Mouse (Mus musculus) ES-E14 (cell line): Measurements from ENCODE around the gene Ankrd27. TPM values are rescaled to one million over a fixed set of nuclear protein-coding genes. Genes with fewer than 3 reads are reported as not detected.

Experiments
- DNase-seq: peaks from one replicate; pipeline ENCODE4 v3.0.0-alpha.2; 2013; ENCODE audit warnings: low read depth, low spot score
- H3K27ac ChIP-seq: 2 replicates; pipeline ENCODE4 v1.5.1; 2012; ENCODE audit warnings: low read depth, mild to moderate bottlenecking, low read length, moderate library complexity, mixed read lengths; ENCODE audit not compliant: poor library complexity, insufficient read depth, severe bottlenecking
- H3K36me3 ChIP-seq: 2 replicates; pipeline ENCODE4 v1.6.1; 2012; ENCODE audit warnings: mild to moderate bottlenecking, low read length, moderate library complexity, mixed read lengths; ENCODE audit not compliant: control insufficient read depth, poor library complexity, insufficient read depth, severe bottlenecking
- H3K4me1 ChIP-seq, 2 experiments: fragments of 150-350 bp in 1 of 2; sonication (generic) in 1 of 2; 2 replicates each; pipeline ENCODE4 v1.6.1; 2012; ENCODE audit warnings: low read length in 2 of 2, mild to moderate bottlenecking in 1 of 2, mixed read lengths in 1 of 2; ENCODE audit not compliant: control insufficient read depth in 2 of 2, insufficient read depth in 2 of 2, poor library complexity in 1 of 2
- H3K4me3 ChIP-seq, 2 experiments: fragments of 150-350 bp in 1 of 2; sonication (generic) in 1 of 2; 2 replicates each; pipeline ENCODE4 v1.5.1; 2012; ENCODE audit warnings: low read length in 2 of 2, low read depth in 1 of 2, mild to moderate bottlenecking in 1 of 2, mixed read lengths in 1 of 2; ENCODE audit not compliant: insufficient read depth in 1 of 2, poor library complexity in 1 of 2, severe bottlenecking in 1 of 2
- H3K9ac ChIP-seq: 2 replicates; pipeline ENCODE4 v1.6.1; 2012; ENCODE audit warnings: low read depth, mild to moderate bottlenecking, low read length, mixed read lengths; ENCODE audit not compliant: poor library complexity, insufficient read depth, severe bottlenecking
- H3K9me3 ChIP-seq: fragments of 150-350 bp; sonication (generic); 2 replicates; pipeline ENCODE4 v1.6.1; 2012; ENCODE audit warnings: low read depth, mild to moderate bottlenecking, low read length; ENCODE audit not compliant: control insufficient read depth, insufficient read depth
- CHD2 ChIP-seq: IDR thresholded peaks from 2 replicates; pipeline ENCODE4 v1.6.1; 2014; ENCODE audit warnings: mild to moderate bottlenecking, low read depth, low read length, inconsistent platforms
- HCFC1 ChIP-seq: IDR thresholded peaks from 2 replicates; pipeline ENCODE4 v1.6.1; 2012; ENCODE audit warnings: low read length, inconsistent platforms, borderline replicate concordance; ENCODE audit not compliant: insufficient read depth
- MAFK ChIP-seq: IDR thresholded peaks from 2 replicates; pipeline ENCODE4 v1.6.1; 2014; ENCODE audit warnings: mild to moderate bottlenecking, low read depth, low read length, inconsistent platforms; ENCODE audit not compliant: insufficient read depth
- ZC3H11A ChIP-seq: IDR thresholded peaks from 2 replicates; pipeline ENCODE4 v1.6.1; 2012; ENCODE audit warnings: low read depth, mild to moderate bottlenecking, inconsistent platforms, low read length, borderline replicate concordance
- ZNF384 ChIP-seq: IDR thresholded peaks from 2 replicates; pipeline ENCODE4 v1.6.1; 2012; ENCODE audit warnings: low read depth, low read length, inconsistent platforms
- in situ Hi-C, 2 experiments: fragments of 600-800 bp; cut with MboI; formaldehyde crosslinking; loops; one replicate each; pipeline ENCODE4 v1.15.1; 2025; ENCODE audit warnings: low sequenced_read_pairs in 2 of 2, inconsistent platforms in 1 of 2; ENCODE audit not compliant: unreplicated experiment in 2 of 2
- total RNA-seq: library from RNA; depleted of rRNA; stranded (reverse); fragments of 300-350 nt; gene quantifications from 2 replicates; pipeline ENCODE4 v1.2.3, GENCODE M21; 2012

Gene Ankrd27
- total RNA-seq, 1 experiment: 25.0 TPM

GRCm38 (mm10) chr7:35606816-35607215, 20.8 kb downstream of the Ankrd27 start:
- no peak overlapping the region for H3K9ac ChIP-seq
- in situ Hi-C loops: no loop called here
- TF ChIP-seq MAFK: no peak
- TF ChIP-seq ZC3H11A: no peak
- no peak for TF ChIP-seq HCFC1
- no peak for TF ChIP-seq CHD2
- TF ChIP-seq ZNF384: no peak
- no peaks in the 10 kb centered on the region for H3K9me3 ChIP-seq
- H3K4me1 ChIP-seq: no peaks in the 10 kb centered on the region
- no peak for DNase-seq
- H3K36me3 ChIP-seq: peaks cover 42% of the 10 kb centered on the region
- no peak overlapping the region for H3K27ac ChIP-seq
- no peak overlapping the region for H3K4me3 ChIP-seq

GRCm38 (mm10) chr7:35609245-35609644, 23.2 kb downstream of the Ankrd27 start:
- Histone ChIP-seq H3K36me3 (peaks cover 41% of the 10 kb centered on the region), H3K4me1 (no peaks in the 10 kb centered on the region), H3K27ac (no peak overlapping the region), H3K9ac (no peak overlapping the region), H3K4me3 (no peak overlapping the region), H3K9me3 (no peaks in the 10 kb centered on the region)
- no peak for DNase-seq
- TF ChIP-seq MAFK (no peak), ZNF384 (no peak), CHD2 (no peak), ZC3H11A (no peak), HCFC1 (no peak)
- in situ Hi-C loops: no loop called here

- Histone ChIP-seq H3K4me3 (no peak overlapping the region), H3K36me3 (peaks cover 27% of the 10 kb centered on the region; the same call in 1 of the 2 replicates), H3K27ac (no peak overlapping the region), H3K4me1 (peaks cover 0 to 7% of the 10 kb centered on the region in 2 experiments; a peak in 2 of 4 replicates), H3K9ac (no peak overlapping the region), H3K9me3 (no peaks in the 10 kb centered on the region)
- no peak for DNase-seq
- in situ Hi-C loops: no loop called here
- no peak for TF ChIP-seq CHD2
- TF ChIP-seq ZNF384: no peak
- TF ChIP-seq HCFC1: no peak
- no peak for TF ChIP-seq MAFK
- no peak for TF ChIP-seq ZC3H11A
Observed at GRCm38 (mm10) chr7:35617513-35617912, 31.5 kb downstream of the Ankrd27 start.

GRCm38 (mm10) chr7:35622626-35623025, 36.6 kb downstream of the Ankrd27 start:
- Histone ChIP-seq H3K9ac (no peak overlapping the region), H3K4me3 (no peak overlapping the region), H3K9me3 (no peaks in the 10 kb centered on the region), H3K36me3 (peaks cover 22% of the 10 kb centered on the region; the same call in 1 of the 2 replicates), H3K27ac (no peak overlapping the region), H3K4me1 (peaks cover 0 to 10% of the 10 kb centered on the region in 2 experiments; a peak in 2 of 4 replicates)
- DNase-seq: no peak
- in situ Hi-C loops: no loop called here
- no peak for TF ChIP-seq CHD2
- TF ChIP-seq MAFK: no peak
- TF ChIP-seq ZC3H11A: no peak
- TF ChIP-seq ZNF384: no peak
- no peak for TF ChIP-seq HCFC1
